Mouse (Mus musculus) monocyte, adult 5-6 weeks (primary cell): Measurements from ENCODE around the gene Carns1. TPM values are rescaled to one million over a fixed set of nuclear protein-coding genes. Genes with fewer than 3 reads are reported as not detected.
"Not testable (repeated sequence)": the region's sequence is repeated elsewhere in the genome, so short reads cannot be mapped to it uniquely, and the experiment has no call there.

Source experiments
- ATAC-seq: fragments of 153-309, 156-312 bp; replicated peaks from 2 replicates; pipeline ENCODE4 v1.8.0; 2017; ENCODE audit warnings: mild to moderate bottlenecking; ENCODE audit not compliant: low TSS enrichment, insufficient number of reproducible peaks, severe bottlenecking, poor library complexity, low FRiP score
- total RNA-seq: library from RNA; stranded (forward); fragments of 200-1000, 200-491, 200-594 nt; gene quantifications from 3 replicates; pipeline ENCODE4 v1.2.3, GENCODE M21; 2017

The Carns1 gene
- total RNA-seq, 1 experiment from 2014 or later = 18.7 TPM

DNA sequence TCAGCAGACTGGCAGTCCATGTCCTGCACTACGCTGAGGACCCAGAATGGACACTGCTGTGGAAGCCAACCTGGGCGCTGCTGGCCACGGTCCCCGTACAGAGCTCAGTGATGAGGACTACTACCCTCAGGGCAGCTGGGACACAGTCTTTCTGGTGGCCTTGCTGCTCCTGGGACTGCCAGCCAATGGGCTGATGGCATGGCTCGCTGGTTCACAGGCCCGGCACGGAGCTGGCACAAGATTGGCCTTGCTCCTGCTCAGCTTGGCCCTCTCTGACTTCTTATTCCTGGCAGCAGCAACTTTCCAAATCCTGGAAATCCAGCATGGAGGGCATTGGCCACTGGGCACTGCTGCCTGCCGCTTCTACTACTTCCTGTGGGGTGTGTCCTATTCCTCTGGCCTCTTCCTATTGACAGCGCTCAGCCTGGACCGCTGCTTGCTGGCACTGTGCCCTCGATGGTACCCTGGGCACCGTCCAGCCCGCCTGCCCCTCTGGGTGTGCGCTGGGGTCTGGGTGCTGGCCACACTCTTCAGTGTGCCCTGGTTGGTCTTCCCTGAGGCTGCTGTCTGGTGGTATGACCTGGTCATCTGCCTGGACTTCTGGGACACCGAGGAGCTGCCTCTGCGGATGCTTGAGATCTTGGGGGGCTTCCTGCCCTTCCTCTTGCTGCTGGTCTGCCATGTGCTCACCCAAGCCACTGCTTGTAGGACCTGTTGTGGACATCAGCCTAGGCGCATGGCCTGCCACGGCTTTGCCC is 32.7 kb downstream of the Carns1 start:
- no peak for ATAC-seq

DNA sequence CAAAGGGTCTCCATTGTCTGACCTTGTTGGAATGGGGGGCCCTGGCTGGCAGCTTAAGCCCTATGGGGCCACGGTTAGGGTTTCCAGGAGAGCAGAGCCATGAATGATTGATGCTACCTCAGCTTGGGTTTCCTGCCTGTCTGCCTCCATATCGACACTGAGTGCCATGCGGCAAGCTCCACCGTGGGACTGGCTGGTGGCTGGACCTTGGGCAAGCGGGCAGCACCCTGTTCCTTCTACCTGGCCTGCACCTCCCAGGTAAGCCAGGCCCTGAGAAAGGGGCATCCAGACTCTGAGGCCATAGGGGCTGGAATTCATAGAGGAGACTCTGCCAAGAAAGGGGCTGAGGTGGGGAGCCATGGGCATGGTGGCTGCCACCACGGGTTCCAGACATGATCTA is 35.1 kb downstream of the Carns1 start:
- no peak for ATAC-seq

DNA sequence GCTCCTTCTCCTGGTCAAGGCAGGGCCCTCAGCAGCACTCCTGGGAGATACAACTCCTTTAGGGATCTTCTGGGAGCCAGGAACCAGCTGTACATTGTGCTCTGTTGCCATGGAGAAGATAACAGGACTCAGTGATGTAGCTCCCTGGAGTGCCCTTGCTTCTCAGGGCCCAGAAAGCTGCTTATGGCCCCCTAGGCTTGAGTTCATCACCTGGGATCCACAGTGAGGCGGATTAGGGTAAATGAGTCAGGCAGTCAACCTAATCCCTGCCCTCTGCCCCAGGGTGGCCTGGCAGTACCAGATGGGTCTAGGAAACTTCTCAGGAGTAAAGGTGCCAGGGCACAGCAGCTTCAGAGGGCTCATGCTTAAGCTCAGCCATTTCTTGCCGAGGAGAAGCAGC is 35.8 kb downstream of the Carns1 start, which contains the start of gene Gpr152:
Gene Gpr152, plus strand, starts transcription at position 342 of the 400 bp plus-strand sequence.
- ATAC-seq = no peak

DNA sequence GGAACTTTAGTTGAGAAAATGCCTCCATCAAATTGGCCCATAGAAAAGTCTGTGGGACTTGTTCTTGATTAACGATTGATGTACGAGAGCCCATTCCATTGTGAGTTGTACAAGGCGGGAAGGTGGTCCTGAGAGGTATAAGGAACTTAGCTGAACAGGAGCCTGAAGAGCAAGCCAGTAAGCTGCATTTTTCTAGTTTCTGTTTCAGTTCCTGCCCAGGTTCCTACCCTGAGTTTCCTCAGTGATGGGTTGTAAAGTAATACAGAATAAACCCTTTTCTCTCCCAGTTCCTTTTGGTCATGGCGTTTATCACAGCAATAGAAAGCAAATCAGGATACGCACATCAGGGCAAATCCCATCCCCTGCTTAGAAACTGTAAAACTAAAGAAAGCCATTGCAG is 37.4 kb downstream of the Carns1 start:
- no peak for ATAC-seq

DNA sequence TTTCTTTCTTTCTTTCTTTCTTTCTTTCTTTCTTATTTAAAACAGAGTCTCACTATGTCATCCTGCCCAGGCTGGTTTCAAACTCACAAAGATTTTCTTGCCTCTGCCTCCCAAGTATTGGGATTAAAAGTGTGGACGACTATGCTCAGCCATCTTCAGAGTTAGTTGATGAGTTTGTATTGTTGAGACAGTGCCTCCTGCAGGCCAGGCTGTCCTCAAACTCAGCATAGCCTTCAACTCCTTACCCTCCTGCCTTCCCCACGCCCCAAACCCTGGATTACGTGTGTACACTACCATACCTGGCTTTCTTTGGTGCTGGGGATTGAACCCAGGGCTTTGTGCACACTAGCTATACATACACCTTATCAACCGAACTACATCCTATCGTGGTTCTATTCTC is 38.8 kb downstream of the Carns1 start:
- ATAC-seq = no peak

DNA sequence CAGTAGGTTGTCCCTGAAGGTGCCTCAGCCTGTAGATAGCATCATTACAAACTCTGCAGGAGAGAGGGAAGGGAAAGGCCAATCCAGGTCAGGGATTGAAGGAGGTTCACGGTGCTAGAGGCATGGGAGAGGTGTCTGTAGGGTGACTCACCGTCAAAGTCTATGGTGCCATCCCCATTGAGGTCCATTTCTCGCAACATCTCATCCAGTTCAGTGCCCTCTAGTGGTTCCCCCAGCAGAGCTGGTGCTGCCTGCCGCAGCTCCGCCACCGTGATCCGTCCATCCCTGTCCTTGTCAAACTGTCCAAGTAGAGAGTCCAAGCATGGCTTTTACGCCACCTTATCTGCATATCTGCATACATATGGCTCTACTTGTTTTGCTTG is 39.3 kb downstream of the Carns1 start:
- peak; percentile 78 for ATAC-seq

DNA sequence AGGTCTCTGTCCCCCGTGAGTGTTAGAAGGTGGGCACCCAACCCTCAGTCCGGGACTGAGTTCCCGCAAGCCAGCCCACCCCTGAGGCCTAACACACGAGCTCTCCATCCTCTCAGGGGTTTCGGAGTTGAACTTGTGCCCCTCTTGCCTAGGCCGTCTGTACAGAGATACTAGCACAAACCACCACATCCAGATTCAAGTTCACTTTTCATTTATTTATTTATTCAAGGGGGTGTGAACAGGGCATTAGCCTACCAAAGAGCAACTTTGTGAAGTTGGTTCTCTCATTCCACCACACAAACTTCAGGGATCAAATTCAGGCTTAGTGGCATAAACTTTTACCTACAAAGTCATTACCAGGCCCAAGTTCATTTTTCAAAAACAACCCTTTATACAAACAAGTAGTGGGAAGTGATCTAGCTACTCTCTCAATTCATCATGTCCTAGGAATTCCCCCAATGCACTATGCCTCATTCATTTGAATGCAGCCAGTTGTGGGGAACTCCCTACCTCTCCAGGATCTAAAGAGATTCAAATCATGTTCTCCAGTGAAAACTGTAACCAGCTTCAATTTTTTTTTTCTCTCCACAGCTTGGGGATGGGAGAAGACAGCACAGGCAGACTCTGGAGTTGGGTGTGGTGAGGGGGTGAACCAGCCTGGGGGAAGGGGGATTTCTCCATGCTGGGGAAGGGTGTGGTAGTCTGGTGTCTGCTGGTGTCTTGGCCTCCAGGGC is 39.9 kb downstream of the Carns1 start:
- peak; percentile 38 for ATAC-seq

DNA sequence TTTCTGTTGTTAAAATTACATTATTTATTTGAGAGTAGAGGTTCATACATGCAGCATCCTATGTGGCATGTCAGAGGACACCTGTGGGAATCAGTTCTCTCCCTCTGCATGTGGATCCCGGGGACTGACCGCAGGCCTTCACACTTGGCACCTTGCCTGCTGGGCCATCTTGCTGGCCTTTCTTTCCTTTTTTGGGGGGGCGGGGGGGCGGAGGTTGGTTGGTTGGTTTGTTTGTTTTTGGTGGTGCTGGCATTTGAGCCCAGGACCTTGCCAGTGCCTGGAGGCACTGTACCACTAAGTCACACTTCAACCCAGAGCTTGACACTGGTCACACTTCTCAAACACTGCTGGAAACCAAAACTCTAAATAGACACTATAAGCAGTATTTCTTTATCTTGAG is 40.9 kb downstream of the Carns1 start:
- ATAC-seq = no peak

DNA sequence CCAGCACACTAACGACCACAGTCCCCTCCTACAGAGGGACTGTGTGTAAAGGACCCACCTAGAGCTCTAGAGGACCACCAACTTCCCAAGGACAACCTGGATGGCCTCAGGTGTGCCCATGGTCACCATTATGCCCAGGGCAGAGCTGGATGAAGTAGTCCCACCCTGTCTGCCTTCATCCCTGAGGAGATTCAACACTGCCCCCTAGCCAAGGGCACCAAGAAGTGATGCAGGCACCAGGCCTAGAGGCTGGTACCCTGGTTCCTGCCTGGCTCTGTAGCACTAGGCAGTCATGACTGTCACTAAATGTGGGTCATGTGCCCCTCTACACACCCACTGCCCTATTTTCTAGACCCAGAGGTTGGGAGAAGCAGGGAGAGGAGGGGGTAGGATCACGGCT is 43.5 kb downstream of the Carns1 start:
- no peak for ATAC-seq

DNA sequence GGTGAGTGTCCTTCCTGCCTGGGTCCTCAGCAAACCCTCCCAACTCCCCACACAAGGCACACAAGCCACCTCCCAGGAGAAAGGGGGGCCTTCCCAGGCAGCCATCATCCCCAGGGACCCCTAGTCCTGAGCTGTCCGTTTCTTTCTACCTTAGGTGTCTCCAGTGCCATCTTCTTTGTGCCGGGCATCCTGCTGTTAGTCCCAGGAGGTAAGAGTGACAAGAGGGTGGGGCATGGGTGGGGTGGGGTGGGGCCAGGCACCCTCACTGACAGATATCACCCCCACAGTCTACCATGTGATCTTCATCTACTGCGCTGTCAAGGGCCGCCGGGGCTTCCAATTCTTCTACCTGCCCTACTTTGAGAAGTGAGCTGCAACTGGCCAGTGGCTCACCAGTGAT is 44.2 kb downstream of the Carns1 start:
- no peak for ATAC-seq

DNA sequence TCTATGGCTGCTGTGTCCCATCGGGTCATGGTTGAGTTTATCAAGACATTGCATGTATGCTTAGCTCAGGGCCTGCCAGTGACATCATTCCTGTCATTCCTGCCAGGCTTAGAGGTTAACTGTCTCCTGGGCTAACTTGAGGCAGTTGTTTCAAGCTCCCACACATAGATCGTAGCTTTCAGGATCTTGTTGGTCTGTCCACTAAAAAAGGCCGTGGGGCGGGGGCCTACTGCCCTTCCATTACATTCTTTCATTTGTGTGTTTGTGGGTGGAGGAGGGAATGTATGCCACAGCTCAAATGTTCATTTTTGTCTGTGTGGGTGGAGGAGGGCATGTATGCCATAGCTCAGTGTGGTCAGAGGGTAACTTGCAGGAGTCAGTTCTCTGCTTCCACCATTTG is 45.2 kb downstream of the Carns1 start:
- ATAC-seq = no peak

DNA sequence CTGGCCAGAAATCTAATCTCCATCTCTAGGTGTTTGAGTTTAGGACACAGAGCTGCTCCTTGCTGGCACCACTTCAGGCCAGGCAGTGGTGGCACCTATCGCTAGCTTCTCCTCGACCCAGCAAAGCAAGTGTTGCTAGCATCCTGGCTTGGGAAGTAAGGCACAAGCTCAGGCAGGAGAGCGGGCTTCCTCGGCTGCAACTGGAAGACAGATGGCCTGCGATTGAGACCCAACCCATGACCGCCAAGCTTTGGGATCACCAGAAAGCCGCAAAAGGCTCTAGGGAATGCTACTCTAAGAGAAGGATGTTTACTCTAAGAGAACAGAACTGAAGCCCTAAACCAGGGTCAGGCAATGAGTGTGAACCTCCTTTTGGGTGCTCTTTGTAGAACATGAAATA is 45.8 kb downstream of the Carns1 start:
- ATAC-seq = no peak

DNA sequence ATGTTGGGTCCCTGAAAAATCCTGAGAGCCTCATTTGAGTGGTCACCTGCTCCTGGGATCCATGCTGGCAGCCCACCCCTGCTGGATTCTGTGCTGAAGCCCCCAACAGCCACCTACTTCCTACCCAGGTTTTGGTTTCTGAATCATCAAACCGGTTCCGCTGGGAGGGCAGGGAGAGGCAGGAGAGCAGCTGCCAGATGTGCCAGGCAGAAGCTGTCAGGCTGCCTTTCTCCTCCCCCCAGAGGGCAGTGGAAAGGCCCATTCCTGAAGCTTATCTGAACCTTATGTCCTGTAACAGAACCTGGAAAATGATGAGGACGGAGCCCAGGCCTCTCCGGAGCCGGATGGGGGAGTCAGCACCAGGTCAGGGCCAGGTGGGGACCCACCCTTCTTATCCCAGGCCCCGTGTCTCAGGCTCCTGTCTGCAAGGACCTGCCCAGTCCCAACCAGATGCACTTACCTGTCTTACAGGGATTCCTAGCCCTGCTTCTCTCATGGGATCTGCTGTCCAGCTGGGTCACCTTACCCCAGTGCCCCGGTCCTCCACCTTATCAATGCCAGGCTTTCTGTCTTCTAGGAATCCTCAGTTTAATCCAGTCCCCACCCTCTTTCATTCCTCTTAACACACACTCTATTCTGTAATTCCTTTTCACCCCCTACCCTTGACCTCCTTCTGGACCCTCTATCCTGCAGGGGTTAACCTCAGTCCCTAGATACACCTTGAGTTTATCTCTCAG is 48.4 kb downstream of the Carns1 start:
- ATAC-seq = no peak

DNA sequence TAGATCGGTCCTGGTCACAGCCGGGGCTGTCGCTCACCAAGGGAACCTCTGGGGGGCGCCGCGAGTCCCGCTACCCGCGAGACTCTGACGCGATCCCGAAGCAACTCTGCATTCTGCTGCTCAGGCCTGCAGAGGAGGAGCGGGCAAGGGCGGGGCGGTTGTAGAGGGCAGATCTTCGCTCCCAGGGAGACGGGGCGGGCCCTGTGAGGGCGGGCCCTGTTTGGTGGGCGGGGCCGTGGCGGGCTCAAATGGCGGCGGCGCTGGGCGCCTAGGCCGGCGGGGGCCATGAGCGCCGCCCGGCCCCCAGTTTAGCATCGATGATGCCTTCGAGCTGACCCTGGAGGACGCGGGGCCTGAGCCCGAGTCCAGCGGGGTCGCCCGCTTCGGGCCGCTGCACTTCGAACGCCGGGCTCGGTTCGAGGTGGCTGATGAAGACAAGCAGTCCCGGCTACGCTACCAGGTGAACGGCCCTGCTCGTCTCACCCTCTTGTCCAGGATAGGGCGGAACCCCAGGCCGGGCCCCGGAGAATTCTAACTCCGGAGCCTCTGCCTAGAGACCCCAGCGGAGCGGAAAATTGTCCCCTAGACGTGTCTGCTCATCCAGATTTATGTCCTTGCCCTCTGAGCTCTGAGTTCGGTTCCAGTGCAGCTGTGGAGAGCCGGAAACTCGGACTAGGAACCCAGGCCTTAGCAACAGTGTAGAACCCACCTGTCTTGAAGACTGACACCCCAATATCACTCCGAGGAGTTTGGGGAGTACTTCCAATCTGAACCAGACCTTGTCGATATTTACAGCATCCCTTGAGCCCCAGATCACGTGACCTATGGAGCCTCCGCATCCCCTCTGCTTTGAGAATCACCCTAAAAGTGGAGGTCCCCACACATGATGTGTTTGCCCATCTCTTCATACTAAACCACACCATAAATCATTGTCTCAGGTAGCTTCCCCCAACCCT is 49.3 kb downstream of the Carns1 start, which contains the start of gene Aip:
Gene Aip, minus strand, starts transcription at position 118 of the 956 bp plus-strand sequence.
- peak; percentile 74 for ATAC-seq

DNA sequence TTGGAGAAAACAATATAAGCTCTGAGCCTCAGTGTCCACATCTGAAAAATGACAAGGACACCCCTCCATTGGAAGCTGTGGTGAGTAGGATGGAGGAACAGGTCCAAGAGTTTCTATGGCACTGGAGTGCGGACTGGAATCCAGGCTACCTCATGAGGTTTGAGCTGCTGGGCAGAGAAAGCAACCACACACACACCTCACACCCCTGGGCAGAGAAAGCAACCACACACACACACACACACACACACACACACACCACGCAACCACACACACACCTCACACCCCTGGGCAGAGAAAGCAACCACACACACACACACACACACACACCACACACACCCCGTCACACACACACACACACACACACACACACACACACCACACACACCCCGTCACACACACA is 50.0 kb downstream of the Carns1 start:
- ATAC-seq = not testable (repeated sequence)

DNA sequence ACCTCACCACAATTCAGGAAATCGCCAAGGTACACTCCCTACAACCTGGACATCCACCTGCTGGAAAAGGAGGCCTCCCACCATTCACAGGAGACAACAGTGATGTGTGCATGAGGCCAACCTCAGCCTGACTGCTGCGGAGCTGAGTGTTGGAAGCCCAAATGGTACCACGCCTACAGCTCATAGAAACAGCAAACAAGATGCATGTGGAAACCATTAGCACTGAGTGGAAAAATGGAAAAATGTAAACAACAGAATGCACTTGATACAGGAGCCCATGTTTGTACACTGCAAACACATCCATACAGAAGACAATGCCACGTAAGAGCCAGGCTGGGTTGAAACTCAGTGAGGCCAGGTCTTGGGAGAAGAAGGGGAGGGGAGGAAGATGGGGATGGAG is 50.8 kb downstream of the Carns1 start:
- ATAC-seq = no peak

DNA sequence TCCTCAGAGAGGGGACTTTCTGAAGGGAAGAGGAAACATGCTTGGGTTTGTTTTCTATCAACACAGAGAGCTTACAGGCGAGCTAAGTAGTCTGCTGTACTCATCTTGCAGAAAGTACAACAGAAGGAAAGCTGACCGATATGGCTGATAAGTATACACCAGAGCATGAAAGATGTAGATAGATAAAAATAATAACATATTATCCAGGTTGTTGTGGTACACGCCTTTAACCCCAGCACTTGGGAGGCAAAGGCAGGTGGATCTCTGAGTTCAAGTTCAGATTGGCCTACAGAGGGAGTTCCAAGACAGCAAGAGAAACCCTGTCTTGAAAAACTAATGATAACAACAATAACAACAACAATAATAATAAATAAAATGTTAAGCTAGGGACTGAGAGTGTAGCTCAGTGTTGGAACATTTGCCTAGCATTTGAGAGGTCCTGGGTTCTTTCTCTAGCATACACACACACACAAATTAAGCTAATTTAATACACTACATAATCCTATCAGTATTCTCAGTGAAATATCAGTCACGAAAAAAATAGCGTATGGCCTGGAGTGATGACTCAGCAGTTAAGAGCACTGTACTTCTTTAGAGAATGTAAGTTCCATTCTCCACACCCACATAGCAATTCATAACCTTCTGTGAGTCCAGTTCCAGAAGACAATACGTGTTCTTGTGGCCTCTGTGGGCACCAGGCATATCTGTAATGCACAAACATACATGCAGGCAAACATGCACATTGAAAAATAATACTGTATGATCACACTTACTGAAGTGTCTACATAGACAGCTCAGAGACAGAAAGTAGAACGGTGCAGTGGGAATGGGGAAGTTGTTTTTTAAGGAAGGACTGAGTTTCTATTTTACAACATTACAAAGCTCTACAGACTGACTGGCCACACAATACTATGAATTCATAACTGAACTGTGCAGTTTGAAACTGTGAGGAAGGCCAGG is 52.6 kb downstream of the Carns1 start:
- ATAC-seq = 0 out of 2 replicates have a peak, but pooled peaks have one; percentile 13
